In genomic region chr17:56036901-56037287, GRCm38 (mm10) we compare ENCODE assay signal across 8 mouse cellular contexts. TPM values are rescaled to one million over a fixed set of nuclear protein-coding genes. Genes with fewer than 3 reads are reported as not detected.
A peak's percentile ranks its signal among the peaks of the same experiment; 100 is the strongest.
DNase-seq lines count a peak whose midpoint lies in the region; ATAC-seq lines count a peak whose summit lies in the region.

No protein-coding gene starts in this region.

- peak; percentile 13 for ATAC-seq in neural tube, embryonic 11.5 days (ENCODE audit: insufficient read depth, low FRiP score, low TSS enrichment)
- peak; percentile 28 for ATAC-seq in forebrain, embryonic 12.5 days (ENCODE audit: low FRiP score)
- ATAC-seq in limb, embryonic 13.5 days (ENCODE audit: low FRiP score, low read depth): peak; percentile 16; the same call in 1 of the 2 replicates
- no peak for ATAC-seq in stomach, embryonic 14.5 days (ENCODE audit: insufficient number of reproducible peaks, insufficient read depth, low FRiP score, low read depth)
- no peak for ATAC-seq in monocyte, adult 5-6 weeks (replicated peaks; ENCODE audit: insufficient number of reproducible peaks, low FRiP score, low TSS enrichment, poor library complexity, severe bottlenecking)

- DNase-seq in neural tube, embryonic 11.5 days (ENCODE audit: low spot score): no peak
- DNase-seq in neural tube, embryonic 10.5 days (ENCODE audit: extremely low spot score, low spot score): no peak
- DNase-seq in c-Kit-positive CD71-positive TER-119-positive erythroid progenitor cells, embryonic 14.5 days (ENCODE audit: low spot score): no peak
- DNase-seq in adrenal gland, adult 2 months: no peak

- no peak overlapping the region; the same call in 1 of the 2 replicates for H3K9ac ChIP-seq in neural tube, embryonic 11.5 days (ENCODE audit: low read length)
- H3K9ac ChIP-seq in forebrain, embryonic 12.5 days: no peak overlapping the region
- H3K9ac ChIP-seq in limb, embryonic 13.5 days: peak overlapping the region; percentile 57
- H3K9ac ChIP-seq in stomach, embryonic 14.5 days (replicated peaks; ENCODE audit: low read depth, low read length): 0 out of 2 replicates have a peak overlapping the region, but pooled peaks have one; percentile 25

- peak overlapping the region; percentile 16; the same call in 1 of the 2 replicates for H3K4me3 ChIP-seq in neural tube, embryonic 11.5 days (ENCODE audit: low read depth, low read length)
- peak overlapping the region; percentile 83 for H3K4me3 ChIP-seq in forebrain, embryonic 12.5 days (replicated peaks)
- H3K4me3 ChIP-seq in limb, embryonic 13.5 days: peak overlapping the region; percentile 91
- H3K4me3 ChIP-seq in stomach, embryonic 14.5 days (ENCODE audit: low read depth, low read length): peak overlapping the region; percentile 82

- H3K36me3 ChIP-seq in neural tube, embryonic 11.5 days (ENCODE audit: control insufficient read depth, insufficient read depth, low read length): no peaks in the 10 kb centered on the region
- peaks cover 26% of the 10 kb centered on the region for H3K36me3 ChIP-seq in forebrain, embryonic 12.5 days (replicated peaks)
- H3K36me3 ChIP-seq in limb, embryonic 13.5 days: peaks cover 25% of the 10 kb centered on the region
- H3K36me3 ChIP-seq in stomach, embryonic 14.5 days (ENCODE audit: control insufficient read depth, insufficient read depth, low read length): peaks cover 16% of the 10 kb centered on the region

- H3K4me1 ChIP-seq in neural tube, embryonic 11.5 days (ENCODE audit: control insufficient read depth, insufficient read depth, low read length): peaks cover 13% of the 10 kb centered on the region
- H3K4me1 ChIP-seq in forebrain, embryonic 12.5 days: peaks cover 43% of the 10 kb centered on the region
- peaks cover 43% of the 10 kb centered on the region for H3K4me1 ChIP-seq in limb, embryonic 13.5 days
- peaks cover 26% of the 10 kb centered on the region for H3K4me1 ChIP-seq in stomach, embryonic 14.5 days (ENCODE audit: control insufficient read depth, insufficient read depth, low read length)

- WGBS in neural tube, embryonic 11.5 days: 36% methylated on average over 13 of the region's 13 CpGs
- WGBS in forebrain, embryonic 12.5 days: 38% methylated on average over 13 of the region's 13 CpGs
- 39% methylated on average over 13 of the region's 13 CpGs for whole genome bisulfite sequencing in limb, embryonic 13.5 days
- 36% methylated on average over 13 of the region's 13 CpGs for WGBS in stomach, embryonic 14.5 days

- no peaks in the 10 kb centered on the region for H3K27me3 ChIP-seq in neural tube, embryonic 11.5 days (ENCODE audit: control insufficient read depth, insufficient read depth, low read length)
- no peaks in the 10 kb centered on the region for H3K27me3 ChIP-seq in forebrain, embryonic 12.5 days
- no peaks in the 10 kb centered on the region for H3K27me3 ChIP-seq in limb, embryonic 13.5 days
- H3K27me3 ChIP-seq in stomach, embryonic 14.5 days (ENCODE audit: control insufficient read depth, insufficient read depth, low read length): no peaks in the 10 kb centered on the region

- no peak overlapping the region for H3K27ac ChIP-seq in neural tube, embryonic 11.5 days (ENCODE audit: low read depth, low read length)
- H3K27ac ChIP-seq in forebrain, embryonic 12.5 days: no peak overlapping the region
- no peak overlapping the region for H3K27ac ChIP-seq in limb, embryonic 13.5 days
- H3K27ac ChIP-seq in stomach, embryonic 14.5 days (ENCODE audit: low read length): no peak overlapping the region

- peak overlapping the region; percentile 51 for H3K4me2 ChIP-seq in neural tube, embryonic 11.5 days (ENCODE audit: low read depth)
- H3K4me2 ChIP-seq in forebrain, embryonic 12.5 days: peak overlapping the region; percentile 25; the same call in 1 of the 2 replicates
- peak overlapping the region; percentile 57 for H3K4me2 ChIP-seq in limb, embryonic 13.5 days (replicated peaks)
- peak overlapping the region; percentile 48 for H3K4me2 ChIP-seq in stomach, embryonic 14.5 days (replicated peaks; ENCODE audit: low read depth, low read length)

- no peaks in the 10 kb centered on the region for H3K9me3 ChIP-seq in neural tube, embryonic 11.5 days (ENCODE audit: control insufficient read depth, low read length)
- no peaks in the 10 kb centered on the region for H3K9me3 ChIP-seq in forebrain, embryonic 12.5 days
- no peaks in the 10 kb centered on the region for H3K9me3 ChIP-seq in limb, embryonic 13.5 days
- H3K9me3 ChIP-seq in stomach, embryonic 14.5 days (ENCODE audit: control insufficient read depth, low read depth, low read length): no peaks in the 10 kb centered on the region

RNA-seq across cellular contexts. Expression of gene Sh3gl1, which starts 0.5 kb away (rescaled TPM):
- 122 and 125 TPM in 2 replicates for polyA plus RNA-seq in neural tube, embryonic 11.5 days (2014; fragmentation: Nextera tagmentation; extraction: Ambion mirVana)
- 130 and 135 TPM in 2 replicates for polyA plus RNA-seq in forebrain, embryonic 12.5 days (2016; fragmentation: Nextera tagmentation; extraction: Ambion mirVana)
- polyA plus RNA-seq in limb, embryonic 13.5 days (2015; fragmentation: Nextera tagmentation; extraction: Ambion mirVana): 190 and 200 TPM in 2 replicates
- 127 and 136 TPM in 2 replicates for polyA plus RNA-seq in stomach, embryonic 14.5 days (2014; fragmentation: Nextera tagmentation; extraction: Ambion mirVana)
- 22.4 to 35.7 TPM (median 23.4 TPM) in 3 replicates for total RNA-seq in monocyte, adult 5-6 weeks (2017)
- total RNA-seq in adrenal gland, adult 2 months (2021): 10 to 100 TPM; 41.3 to 44.0 TPM
- 66.4 and 70.6 TPM in 2 replicates for polyA plus RNA-seq in adrenal gland, adult 2 months (2012; rRNA removed)

RNA-seq across cellular contexts. Expression of gene Chaf1a, which starts 3.3 kb away (rescaled TPM):
- polyA plus RNA-seq in neural tube, embryonic 11.5 days (2014; fragmentation: Nextera tagmentation; extraction: Ambion mirVana): 23.5 and 25.0 TPM in 2 replicates
- polyA plus RNA-seq in forebrain, embryonic 12.5 days (2016; fragmentation: Nextera tagmentation; extraction: Ambion mirVana): 39.1 and 43.4 TPM in 2 replicates
- 27.4 and 29.0 TPM in 2 replicates for polyA plus RNA-seq in limb, embryonic 13.5 days (2015; fragmentation: Nextera tagmentation; extraction: Ambion mirVana)
- polyA plus RNA-seq in stomach, embryonic 14.5 days (2014; fragmentation: Nextera tagmentation; extraction: Ambion mirVana): 19.2 and 19.6 TPM in 2 replicates
- total RNA-seq in monocyte, adult 5-6 weeks (2017): 0.64 to 4.6 TPM (median 2.1 TPM) in 3 replicates
- total RNA-seq in adrenal gland, adult 2 months (2021): 1 to 10 TPM; 1.6 to 2.5 TPM
- 1.5 and 2.0 TPM in 2 replicates for polyA plus RNA-seq in adrenal gland, adult 2 months (2012; rRNA removed)

RNA-seq across cellular contexts. Expression of gene Mpnd, which starts 31.4 kb away (rescaled TPM):
- polyA plus RNA-seq in neural tube, embryonic 11.5 days (2014; fragmentation: Nextera tagmentation; extraction: Ambion mirVana): 157 and 176 TPM in 2 replicates
- 184 and 186 TPM in 2 replicates for polyA plus RNA-seq in forebrain, embryonic 12.5 days (2016; fragmentation: Nextera tagmentation; extraction: Ambion mirVana)
- polyA plus RNA-seq in limb, embryonic 13.5 days (2015; fragmentation: Nextera tagmentation; extraction: Ambion mirVana): 108 and 109 TPM in 2 replicates
- 97.9 and 102 TPM in 2 replicates for polyA plus RNA-seq in stomach, embryonic 14.5 days (2014; fragmentation: Nextera tagmentation; extraction: Ambion mirVana)
- total RNA-seq in monocyte, adult 5-6 weeks (2017): 31.5 to 106 TPM (median 82.0 TPM) in 3 replicates
- total RNA-seq in adrenal gland, adult 2 months (2021): 10 to 100 TPM; 87.3 to 90.5 TPM
- 179 and 197 TPM in 2 replicates for polyA plus RNA-seq in adrenal gland, adult 2 months (2012; rRNA removed)

RNA-seq across cellular contexts. Expression of gene Stap2, which starts 31.5 kb away (rescaled TPM):
- polyA plus RNA-seq in neural tube, embryonic 11.5 days (2014; fragmentation: Nextera tagmentation; extraction: Ambion mirVana): 5.4 and 6.3 TPM in 2 replicates
- 4.2 and 4.6 TPM in 2 replicates for polyA plus RNA-seq in forebrain, embryonic 12.5 days (2016; fragmentation: Nextera tagmentation; extraction: Ambion mirVana)
- 8.1 and 9.2 TPM in 2 replicates for polyA plus RNA-seq in limb, embryonic 13.5 days (2015; fragmentation: Nextera tagmentation; extraction: Ambion mirVana)
- polyA plus RNA-seq in stomach, embryonic 14.5 days (2014; fragmentation: Nextera tagmentation; extraction: Ambion mirVana): 19.7 and 23.8 TPM in 2 replicates
- 0.29 to 1.1 TPM in 2 of 3 replicates, not detected in the other for total RNA-seq in monocyte, adult 5-6 weeks (2017)
- 1 to 10 TPM; 5.6 TPM for total RNA-seq in adrenal gland, adult 2 months (2021)
- polyA plus RNA-seq in adrenal gland, adult 2 months (2012; rRNA removed): 5.2 and 8.4 TPM in 2 replicates

RNA-seq across cellular contexts. Expression of gene Ubxn6, which starts 37.9 kb away (rescaled TPM):
- polyA plus RNA-seq in neural tube, embryonic 11.5 days (2014; fragmentation: Nextera tagmentation; extraction: Ambion mirVana): 45.3 and 45.6 TPM in 2 replicates
- 49.7 and 50.8 TPM in 2 replicates for polyA plus RNA-seq in forebrain, embryonic 12.5 days (2016; fragmentation: Nextera tagmentation; extraction: Ambion mirVana)
- polyA plus RNA-seq in limb, embryonic 13.5 days (2015; fragmentation: Nextera tagmentation; extraction: Ambion mirVana): 45.3 and 49.4 TPM in 2 replicates
- 41.5 and 41.9 TPM in 2 replicates for polyA plus RNA-seq in stomach, embryonic 14.5 days (2014; fragmentation: Nextera tagmentation; extraction: Ambion mirVana)
- total RNA-seq in monocyte, adult 5-6 weeks (2017): 38.0 to 40.4 TPM (median 38.5 TPM) in 3 replicates
- 10 to 100 TPM; 83.2 to 83.8 TPM for total RNA-seq in adrenal gland, adult 2 months (2021)
- 67.8 and 91.2 TPM in 2 replicates for polyA plus RNA-seq in adrenal gland, adult 2 months (2012; rRNA removed)

Comparison
In these comparisons a context has a peak if more than half of its experiments do, and no peak if none do; other contexts are left out.
1. ATAC-seq: peak in neural tube, embryonic 11.5 days (single experiment), forebrain, embryonic 12.5 days (single experiment) and limb, embryonic 13.5 days (single experiment); none in stomach, embryonic 14.5 days (single experiment) and monocyte, adult 5-6 weeks (single experiment).
2. H3K4me3 ChIP-seq: peak in every context shown above with its lines; median percentile 91 in limb, embryonic 13.5 days; 83 in forebrain, embryonic 12.5 days; 82 in stomach, embryonic 14.5 days; 16 in neural tube, embryonic 11.5 days.
3. H3K9ac ChIP-seq: peak in limb, embryonic 13.5 days (single experiment) and stomach, embryonic 14.5 days (single experiment); none in neural tube, embryonic 11.5 days (single experiment) and forebrain, embryonic 12.5 days (single experiment).
4. Peak in every context shown above with its lines, with median percentiles within 50 percentile points of each other: H3K4me2 ChIP-seq.